Mouse (Mus musculus) CH12.LX (cell line): ENCODE data around the gene Aspscr1. TPM values are rescaled to one million over a fixed set of nuclear protein-coding genes. Genes with fewer than 3 reads are reported as not detected.

ENCODE experiments used
- DNase-seq: peaks from one replicate; pipeline ENCODE4 v3.0.0-alpha.2; 2013; ENCODE audit errors: extremely low read depth
- H3K27ac ChIP-seq: 2 replicates; pipeline ENCODE4 v1.5.1; 2012; ENCODE audit warnings: low read depth, mild to moderate bottlenecking, control low read depth, moderate library complexity; ENCODE audit not compliant: insufficient read depth
- H3K27me3 ChIP-seq: replicated peaks from 2 replicates; pipeline ENCODE3; 2012; ENCODE audit warnings: inconsistent platforms
- H3K36me3 ChIP-seq, 2 experiments: replicated peaks in 1 of 2; 2 replicates each; pipeline versions ENCODE3 to v1.6.1; 2012; ENCODE audit warnings: inconsistent platforms in 1 of 2, low read length in 1 of 2, mild to moderate bottlenecking in 1 of 2, mixed read lengths in 1 of 2, moderate library complexity in 1 of 2; ENCODE audit not compliant: control insufficient read depth in 1 of 2, insufficient read depth in 1 of 2
- H3K4me1 ChIP-seq, 2 experiments: 2 replicates each; pipeline ENCODE4 v1.6.1; 2012; ENCODE audit warnings: inconsistent platforms in 1 of 2, moderate library complexity in 1 of 2; ENCODE audit not compliant: insufficient read depth in 2 of 2, control insufficient read depth in 1 of 2
- H3K4me2 ChIP-seq: 2 replicates; pipeline ENCODE4 v1.6.1; 2012; ENCODE audit warnings: low read depth, mild to moderate bottlenecking, control low read depth; ENCODE audit not compliant: poor library complexity, insufficient read depth, severe bottlenecking
- H3K4me3 ChIP-seq, 3 experiments: fragments of 150-350 bp in 1 of 3; sonication (generic) in 1 of 3; replicated peaks in 1 of 3; 2 replicates each; pipeline versions ENCODE3 to v1.5.1; 2011 to 2012; ENCODE audit warnings: low read depth in 2 of 3, low read length in 2 of 3, mild to moderate bottlenecking in 2 of 3, moderate library complexity in 2 of 3, control low read depth in 1 of 3, improper control_type of control experiment in 1 of 3, inconsistent platforms in 1 of 3, mixed read lengths in 1 of 3; ENCODE audit not compliant: poor library complexity in 1 of 3
- H3K79me2 ChIP-seq: replicated peaks from 2 replicates; pipeline ENCODE4 v1.6.1; 2012; ENCODE audit warnings: mild to moderate bottlenecking, moderate library complexity; ENCODE audit not compliant: control insufficient read depth, poor library complexity, insufficient read depth, severe bottlenecking; ENCODE audit errors: extremely low read depth
- H3K9ac ChIP-seq: 2 replicates; pipeline ENCODE4 v1.6.1; 2012; ENCODE audit warnings: low read depth, mild to moderate bottlenecking, control low read depth, moderate library complexity; ENCODE audit not compliant: insufficient read depth
- H3K9me3 ChIP-seq: replicated peaks from 2 replicates; pipeline ENCODE3; 2012; ENCODE audit warnings: low read length, inconsistent platforms, mixed read lengths
- BHLHE40 ChIP-seq: IDR thresholded peaks from 2 replicates; pipeline ENCODE4 v1.6.1; 2011; ENCODE audit warnings: mild to moderate bottlenecking, low read depth, low read length, improper control_type of control experiment
- ELF1 ChIP-seq: IDR thresholded peaks from 2 replicates; pipeline ENCODE4 v1.6.1; 2014; ENCODE audit warnings: low read depth, mild to moderate bottlenecking, inconsistent platforms, low read length, improper control_type of control experiment
- JUND ChIP-seq: conservative IDR thresholded peaks from 2 replicates; pipeline ENCODE4 v1.6.1; 2011; ENCODE audit warnings: low read depth, low read length, improper control_type of control experiment
- MAFK ChIP-seq: IDR thresholded peaks from 2 replicates; pipeline ENCODE4 v1.6.1; 2011; ENCODE audit warnings: low read length, improper control_type of control experiment; ENCODE audit not compliant: insufficient replicate concordance
- MAX ChIP-seq: IDR thresholded peaks from 2 replicates; pipeline ENCODE4 v1.6.1; 2011; ENCODE audit warnings: low read length, improper control_type of control experiment
- MXI1 ChIP-seq: IDR thresholded peaks from 2 replicates; pipeline ENCODE4 v1.6.1; 2011; ENCODE audit warnings: mild to moderate bottlenecking, low read depth, low read length, improper control_type of control experiment
- PAX5 ChIP-seq: IDR thresholded peaks from 2 replicates; pipeline ENCODE4 v1.6.1; 2012; ENCODE audit warnings: low read length, inconsistent platforms, mixed read lengths
- POLR2A ChIP-seq: IDR thresholded peaks from 2 replicates; pipeline ENCODE4 v1.6.1; 2011; ENCODE audit warnings: low read depth, mild to moderate bottlenecking, improper control_type of control experiment, low read length
- POLR2AphosphoS2 ChIP-seq: IDR thresholded peaks from 2 replicates; pipeline ENCODE4 v1.6.1; 2011; ENCODE audit warnings: low read depth, low read length, improper control_type of control experiment
- RCOR1 ChIP-seq: conservative IDR thresholded peaks from 2 replicates; pipeline ENCODE4 v1.6.1; 2012; ENCODE audit warnings: low read depth, mild to moderate bottlenecking, inconsistent platforms, low read length, improper control_type of control experiment
- SIN3A ChIP-seq: IDR thresholded peaks from 2 replicates; pipeline ENCODE4 v1.6.1; 2012; ENCODE audit warnings: low read length, improper control_type of control experiment, inconsistent platforms
- TBP ChIP-seq: conservative IDR thresholded peaks from 2 replicates; pipeline ENCODE4 v1.6.1; 2011; ENCODE audit warnings: low read depth, low read length, improper control_type of control experiment
- ZMIZ1 ChIP-seq: IDR thresholded peaks from 2 replicates; pipeline ENCODE4 v1.6.1; 2012; ENCODE audit warnings: low read depth, mild to moderate bottlenecking, inconsistent platforms, low read length, improper control_type of control experiment
- dilution Hi-C: fragments of 300-500 bp; cut with MboI; formaldehyde crosslinking; loops from 2 replicates; pipeline ENCODE4 v1.14.3; 2020; ENCODE audit warnings: low sequenced_read_pairs; ENCODE audit not compliant: extremely low pct_unique_long_range_greater_than_20kb, extremely low pct_ligation_motif_present
- in situ Hi-C: fragments of 300-500 bp; cut with MboI; formaldehyde crosslinking; loops from 3 replicates; pipeline ENCODE4 v1.14.3; 2019; ENCODE audit warnings: low sequenced_read_pairs, low pct_ligation_motif_present, low pct_unique_long_range_greater_than_20kb, mixed read lengths
- polyA plus RNA-seq: library from polyadenylated mRNA; unstranded; fragments of >175 nt; gene quantifications from 2 replicates; pipeline ENCODE4 v1.2.1, GENCODE M21; 2012; ENCODE audit warnings: low read depth; ENCODE audit not compliant: insufficient read length
- total RNA-seq, 2 experiments: library from RNA; depleted of rRNA; stranded (reverse); fragments of 300-350 nt in 1 of 2; fragments of >200 nt in 1 of 2; gene quantifications; 2 replicates each; pipeline ENCODE4 v1.2.3; 2012 to 2014

Aspscr1 gene
- total and polyA plus RNA-seq, 3 experiments: 27.3 to 69.9 (median 34.1) TPM

DNA sequence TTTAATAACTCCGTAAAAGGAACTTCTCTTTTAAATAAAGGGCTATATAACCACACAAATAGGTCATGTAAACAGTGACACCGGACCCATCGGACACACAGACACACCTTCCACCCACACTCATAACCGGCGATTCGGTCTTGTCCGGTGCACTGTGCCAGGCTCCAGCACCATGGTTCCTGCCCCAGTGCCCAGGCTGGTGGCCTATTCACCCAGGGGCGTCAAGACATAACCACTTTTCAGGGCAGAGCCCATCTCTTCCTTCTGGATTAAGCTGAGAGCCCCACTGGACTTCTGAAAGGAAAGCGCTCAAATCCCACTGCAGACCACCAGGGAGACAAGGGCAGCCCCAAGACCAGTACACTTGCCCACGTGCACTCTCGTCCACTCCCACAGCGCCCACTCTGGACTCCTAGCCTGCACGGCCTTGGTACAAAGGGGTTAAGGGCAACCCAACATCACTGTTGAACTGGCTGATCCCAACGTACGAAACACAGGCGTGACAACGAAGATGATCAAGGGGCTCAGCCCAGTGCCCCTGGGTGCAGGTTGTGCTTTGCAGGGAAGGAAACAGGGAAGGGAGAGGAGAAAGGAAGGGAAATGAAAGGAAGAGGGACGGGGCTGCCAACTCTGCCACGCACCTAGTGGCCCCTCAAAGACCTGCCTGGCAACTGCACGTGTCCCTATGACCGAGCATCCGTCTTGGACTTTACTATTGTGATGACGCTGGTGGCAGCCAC, 44.0 kb upstream of the Aspscr1 start:
- in situ Hi-C loops: loop anchor here (10.0 kb wide), 1 partner anchor 56 kb away; no protein-coding TSS in a partner anchor
- H3K4me3 ChIP-seq: peak overlapping the region; percentile 23 to 74 (median 35)
- no peaks in the 10 kb centered on the region for H3K9me3 ChIP-seq
- H3K79me2 ChIP-seq: peaks cover 47% of the 10 kb centered on the region
- TF ChIP-seq POLR2AphosphoS2 (0 out of 2 replicates have a peak, but pooled peaks have one; percentile 35), ZMIZ1 (no peak), TBP (no peak), JUND (no peak), PAX5 (no peak), ELF1 (no peak)
- no peaks in the 10 kb centered on the region for H3K27me3 ChIP-seq
- H3K9ac ChIP-seq: peak overlapping the region; percentile 22; the same call in 1 of the 2 replicates
- H3K4me1 ChIP-seq: peaks cover 42 to 71% of the 10 kb centered on the region in 2 experiments
- H3K27ac ChIP-seq: peak overlapping the region; percentile 34
- peak overlapping the region; percentile 33 for H3K4me2 ChIP-seq
- no peak for DNase-seq
- H3K36me3 ChIP-seq: peaks cover 22 to 36% of the 10 kb centered on the region in 2 experiments
- dilution Hi-C loops: no loop called here

DNA sequence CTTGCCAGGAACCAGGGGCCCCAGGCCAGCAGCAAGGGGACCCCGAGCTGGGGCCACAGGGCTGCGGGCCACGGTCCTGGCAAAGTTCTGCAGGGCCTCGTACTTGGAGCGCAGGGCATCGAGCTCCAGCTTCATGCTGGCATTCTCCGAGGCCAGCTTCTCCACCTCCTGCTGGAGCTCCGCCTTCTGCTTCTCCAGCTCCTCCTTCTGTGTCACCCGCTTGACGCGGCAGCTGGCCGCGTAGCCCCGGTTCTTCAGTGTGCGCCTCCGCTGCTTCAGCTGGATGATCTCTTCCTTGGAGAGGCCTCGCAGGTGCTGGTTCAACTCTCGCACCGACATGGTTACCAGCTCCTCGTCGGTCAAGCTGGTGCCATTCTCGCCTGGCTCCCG, 43.4 kb upstream of the Aspscr1 start:
- DNase-seq: no peak
- Histone ChIP-seq H3K9me3 (no peaks in the 10 kb centered on the region), H3K27ac (peak overlapping the region; percentile 74), H3K4me1 (peaks cover 42 to 72% of the 10 kb centered on the region in 2 experiments), H3K9ac (peak overlapping the region; percentile 96), H3K4me3 (peak overlapping the region in 2 of 3 experiments; percentile 23 to 74), H3K4me2 (peak overlapping the region; percentile 87), H3K79me2 (peaks cover 42% of the 10 kb centered on the region), H3K27me3 (no peaks in the 10 kb centered on the region), H3K36me3 (peaks cover 22 to 34% of the 10 kb centered on the region in 2 experiments)
- in situ Hi-C loops (loop anchor here (10.0 kb wide), 1 partner anchor 55 kb away; no protein-coding TSS in a partner anchor), dilution Hi-C loops (no loop called here)
- TF ChIP-seq ELF1 (no peak), POLR2A (peak; percentile 34; the same call in 1 of the 2 replicates)

DNA sequence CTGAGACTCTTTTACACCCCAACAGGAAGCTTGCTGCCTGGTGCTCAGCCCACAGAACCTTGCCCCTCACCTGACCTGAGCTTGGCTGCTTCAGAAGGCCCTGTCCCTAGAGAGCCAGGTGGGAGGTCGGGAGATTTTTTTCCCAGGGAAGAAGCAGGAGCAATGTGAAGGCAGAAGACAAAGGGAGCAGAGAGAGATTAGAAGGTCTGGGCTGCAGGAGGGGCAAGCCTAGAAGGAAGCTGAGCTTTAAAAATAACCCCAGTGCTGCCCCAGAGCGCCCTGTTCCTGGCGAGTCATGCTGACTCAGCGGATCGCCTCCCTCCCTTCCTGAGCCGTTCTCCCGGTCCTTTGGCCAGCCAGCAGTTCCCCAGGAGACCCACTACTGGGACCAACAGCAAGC, 42.9 kb upstream of the Aspscr1 start:
- Histone ChIP-seq H3K4me3 (peak overlapping the region; percentile 12 to 74 (median 20)), H3K9ac (peak overlapping the region; percentile 96), H3K36me3 (peaks cover 22 to 34% of the 10 kb centered on the region in 2 experiments), H3K27me3 (no peaks in the 10 kb centered on the region), H3K9me3 (no peaks in the 10 kb centered on the region), H3K27ac (peak overlapping the region; percentile 74), H3K4me1 (peaks cover 42 to 73% of the 10 kb centered on the region in 2 experiments), H3K4me2 (peak overlapping the region; percentile 87), H3K79me2 (peaks cover 39% of the 10 kb centered on the region)
- in situ Hi-C loops: loop anchor here (10.0 kb wide), 1 partner anchor 55 kb away; no protein-coding TSS in a partner anchor
- TF ChIP-seq RCOR1: no peak
- 0 out of 2 replicates have a peak, but pooled peaks have one; percentile 14 for TF ChIP-seq ELF1
- TF ChIP-seq MAFK: peak; percentile 98
- TF ChIP-seq SIN3A: peak; percentile 35; the same call in 1 of the 2 replicates
- no peak for TF ChIP-seq MAX
- 0 out of 2 replicates have a peak, but pooled peaks have one; percentile 16 for TF ChIP-seq BHLHE40
- TF ChIP-seq MXI1: 0 out of 2 replicates have a peak, but pooled peaks have one; percentile 20
- no peak for DNase-seq
- dilution Hi-C loops: no loop called here
